8 mouse cellular contexts compared by ENCODE assay signal in genomic region chr5:110023694-110024427, GRCm38 (mm10). TPM values are rescaled to one million over a fixed set of nuclear protein-coding genes. Genes with fewer than 3 reads are reported as not detected.
DNase-seq lines count a peak whose midpoint lies in the region; ATAC-seq and TF ChIP-seq lines count a peak whose summit lies in the region.
"Not testable (repeated sequence)": the region's sequence is repeated elsewhere in the genome, so short reads cannot be mapped to it uniquely, and the experiment has no call there.

No protein-coding gene starts in this region.

- not testable (repeated sequence) for H3K4me1 ChIP-seq in CH12.LX (ENCODE audit: control insufficient read depth in 1 of 2, insufficient read depth in 2 of 2); forebrain, embryonic 10.5 days; heart, embryonic 15.5 days (replicated peaks); kidney, embryonic 15.5 days; limb, embryonic 13.5 days; midbrain, embryonic 12.5 days; spleen, adult 2 months (ENCODE audit: control insufficient read depth, insufficient read depth, insufficient read length)

- peak; percentile 60 for DNase-seq in CH12.LX (ENCODE audit: extremely low read depth)
- DNase-seq in c-Kit-positive CD71-negative TER-119-negative erythroid progenitor cells, embryonic 14.5 days (ENCODE audit: low read depth), result peak; percentile 18
- DNase-seq in forebrain, embryonic 10.5 days (ENCODE audit: extremely low spot score, low spot score), result peak; percentile 53
- peak in 1 of 2 experiments; percentile 14 for DNase-seq in spleen, adult 2 months (ENCODE audit: low read depth in 1 of 2, low spot score in 2 of 2)

- H3K27ac ChIP-seq in CH12.LX (ENCODE audit: insufficient read depth, low read depth); kidney, embryonic 15.5 days; limb, embryonic 13.5 days; spleen, adult 2 months (ENCODE audit: insufficient read depth, low read length): not testable (repeated sequence)
- peak overlapping the region; percentile 85 for H3K27ac ChIP-seq in forebrain, embryonic 10.5 days
- peak overlapping the region; percentile 55 for H3K27ac ChIP-seq in heart, embryonic 15.5 days
- peak overlapping the region; percentile 69 for H3K27ac ChIP-seq in midbrain, embryonic 12.5 days (replicated peaks)

- dilution Hi-C loops in CH12.LX (cut with MboI; ENCODE audit: extremely low pct_ligation_motif_present, extremely low pct_unique_long_range_greater_than_20kb, low sequenced_read_pairs), result not testable (repeated sequence)

- WGBS in forebrain, embryonic 10.5 days, result 42% methylated on average over 8 of the region's 8 CpGs
- WGBS in heart, embryonic 15.5 days, result 38% methylated on average over 8 of the region's 8 CpGs
- WGBS in kidney, embryonic 15.5 days, result 54% methylated on average over 8 of the region's 8 CpGs
- WGBS in limb, embryonic 13.5 days, result 46% methylated on average over 8 of the region's 8 CpGs
- 25% methylated on average over 8 of the region's 8 CpGs for WGBS in midbrain, embryonic 12.5 days
- WGBS in spleen, adult 2 months, result 37% methylated on average over 8 of the region's 8 CpGs

- TF ChIP-seq CTCF in CH12.LX (conservative IDR thresholded peaks at IDR 0.05 in 1 of 2, IDR thresholded peaks at IDR 0.05 in 1 of 2; ENCODE audit: low read depth in 2 of 2, low read length in 2 of 2), result peak in 1 of 2 experiments; percentile 68; a peak in 3 of 4 replicates
- TF ChIP-seq CTCF in spleen, adult 2 months (IDR thresholded peaks at IDR 0.05; ENCODE audit: extremely low read depth, insufficient read depth, insufficient read length, insufficient replicate concordance), result peak; percentile 13; the same call in 1 of the 2 replicates

- not testable (repeated sequence) for TF ChIP-seq EP300 in CH12.LX (IDR thresholded peaks at IDR 0.05; ENCODE audit: low read length)

- peak; percentile 66 for TF ChIP-seq RAD21 in CH12.LX (IDR thresholded peaks at IDR 0.05; ENCODE audit: low read depth, low read length)

- 0 out of 2 replicates have a peak, but pooled peaks have one; percentile 43 for ATAC-seq in heart, embryonic 15.5 days (replicated peaks; ENCODE audit: insufficient number of reproducible peaks, insufficient read depth, low FRiP score, low read depth)
- ATAC-seq in kidney, embryonic 15.5 days (replicated peaks; ENCODE audit: low FRiP score), result peak; percentile 66; the same call in 1 of the 2 replicates
- ATAC-seq in limb, embryonic 13.5 days (ENCODE audit: low FRiP score, low read depth), result peak; percentile 59
- ATAC-seq in midbrain, embryonic 12.5 days (ENCODE audit: low FRiP score, low read depth), result peak; percentile 96

- TF ChIP-seq POLR2A in CH12.LX (IDR thresholded peaks at IDR 0.05; ENCODE audit: low read depth, low read length); spleen, adult 2 months (IDR thresholded peaks at IDR 0.05; ENCODE audit: low read depth, low read length): not testable (repeated sequence)

- not testable (repeated sequence) for H3K4me3 ChIP-seq in CH12.LX (replicated peaks in 1 of 3; ENCODE audit: low read depth in 2 of 3, low read length in 2 of 3, poor library complexity in 1 of 3); spleen, adult 2 months (ENCODE audit: extremely low read depth, insufficient read depth, insufficient read length)
- peak overlapping the region; percentile 38 for H3K4me3 ChIP-seq in forebrain, embryonic 10.5 days
- peak overlapping the region; percentile 37 for H3K4me3 ChIP-seq in heart, embryonic 15.5 days
- H3K4me3 ChIP-seq in kidney, embryonic 15.5 days (replicated peaks), result 0 out of 2 replicates have a peak overlapping the region, but pooled peaks have one; percentile 1
- H3K4me3 ChIP-seq in limb, embryonic 13.5 days, result peak overlapping the region; percentile 16; the same call in 1 of the 2 replicates
- peak overlapping the region; percentile 28 for H3K4me3 ChIP-seq in midbrain, embryonic 12.5 days

- H3K79me2 ChIP-seq in CH12.LX (replicated peaks; ENCODE audit: control insufficient read depth, extremely low read depth, insufficient read depth, poor library complexity, severe bottlenecking), result not testable (repeated sequence)

- not testable (repeated sequence) for H3K9ac ChIP-seq in CH12.LX (ENCODE audit: insufficient read depth, low read depth); kidney, embryonic 15.5 days; limb, embryonic 13.5 days
- H3K9ac ChIP-seq in heart, embryonic 15.5 days, result 0 out of 2 replicates have a peak overlapping the region, but pooled peaks have one; percentile 27
- peak overlapping the region; percentile 15; the same call in 1 of the 2 replicates for H3K9ac ChIP-seq in midbrain, embryonic 12.5 days (replicated peaks)

- not testable (repeated sequence) for H3K9me3 ChIP-seq in CH12.LX (replicated peaks; ENCODE audit: low read length); heart, embryonic 15.5 days (replicated peaks); kidney, embryonic 15.5 days (replicated peaks); limb, embryonic 13.5 days; midbrain, embryonic 12.5 days
- H3K9me3 ChIP-seq in forebrain, embryonic 10.5 days, result peaks cover 13% of the 10 kb centered on the region; the same call in 1 of the 2 replicates

- H3K27me3 ChIP-seq in CH12.LX (replicated peaks); forebrain, embryonic 10.5 days (ENCODE audit: poor library complexity, severe bottlenecking); heart, embryonic 15.5 days; kidney, embryonic 15.5 days; limb, embryonic 13.5 days; midbrain, embryonic 12.5 days; spleen, adult 2 months (ENCODE audit: control insufficient read depth, insufficient read depth, low read length): not testable (repeated sequence)

- in situ Hi-C loops in CH12.LX (cut with MboI; ENCODE audit: low pct_ligation_motif_present, low pct_unique_long_range_greater_than_20kb, low sequenced_read_pairs), result not testable (repeated sequence)

- not testable (repeated sequence) for H3K36me3 ChIP-seq in CH12.LX (replicated peaks in 1 of 2; ENCODE audit: control insufficient read depth in 1 of 2, insufficient read depth in 1 of 2, low read length in 1 of 2); forebrain, embryonic 10.5 days (replicated peaks); heart, embryonic 15.5 days; kidney, embryonic 15.5 days; limb, embryonic 13.5 days; midbrain, embryonic 12.5 days; spleen, adult 2 months (ENCODE audit: control insufficient read depth, insufficient read depth, low read length)

- H3K4me2 ChIP-seq in CH12.LX (ENCODE audit: insufficient read depth, low read depth, poor library complexity, severe bottlenecking), result peak overlapping the region; percentile 16; the same call in 1 of the 2 replicates
- peak overlapping the region; percentile 56 for H3K4me2 ChIP-seq in heart, embryonic 15.5 days
- 0 out of 2 replicates have a peak overlapping the region, but pooled peaks have one; percentile 19 for H3K4me2 ChIP-seq in kidney, embryonic 15.5 days
- peak overlapping the region; percentile 42 for H3K4me2 ChIP-seq in limb, embryonic 13.5 days (replicated peaks)
- peak overlapping the region; percentile 47 for H3K4me2 ChIP-seq in midbrain, embryonic 12.5 days (replicated peaks)

TF ChIP-seq in CH12.LX, 34 proteins besides CTCF, POLR2A, EP300 and RAD21:
- peak; percentile 90 for TF ChIP-seq E2F4 (IDR thresholded peaks at IDR 0.05; ENCODE audit: insufficient replicate concordance, low read depth, low read length)
- peak; percentile 76 for TF ChIP-seq NRF1 (IDR thresholded peaks at IDR 0.05; ENCODE audit: low read depth, low read length)
- peak; percentile 61 for TF ChIP-seq SMC3 (IDR thresholded peaks at IDR 0.05; ENCODE audit: low read depth, low read length)

RNA-seq across cellular contexts. Expression of gene Zfp932, which starts 27.5 kb away (rescaled TPM):
- 16.0 and 24.5 TPM in 2 replicates for total RNA-seq in CH12.LX (2012; rRNA removed)
- total RNA-seq in CH12.LX (2014; rRNA removed), result 36.8 and 40.4 TPM in 2 replicates
- 23.6 and 25.2 TPM in 2 replicates for polyA plus RNA-seq in CH12.LX (2012; ENCODE audit: insufficient read length, low read depth)
- 25.3 and 25.9 TPM in 2 replicates for polyA plus RNA-seq in forebrain, embryonic 10.5 days (2016; fragmentation: Nextera tagmentation; extraction: Ambion mirVana)
- polyA plus RNA-seq in heart, embryonic 15.5 days (2015; fragmentation: Nextera tagmentation; extraction: Ambion mirVana), result 8.6 and 9.8 TPM in 2 replicates
- polyA plus RNA-seq in kidney, embryonic 15.5 days (2015; fragmentation: Nextera tagmentation; extraction: Ambion mirVana), result 21.7 and 24.1 TPM in 2 replicates
- polyA plus RNA-seq in limb, embryonic 13.5 days (2015; fragmentation: Nextera tagmentation; extraction: Ambion mirVana), result 27.5 and 28.2 TPM in 2 replicates
- 25.5 and 26.2 TPM in 2 replicates for polyA plus RNA-seq in midbrain, embryonic 12.5 days (2016; fragmentation: Nextera tagmentation; extraction: Ambion mirVana)
- polyA plus RNA-seq in spleen, adult 2 months (2012; rRNA removed), result 1.2 and 2.6 TPM in 2 replicates

RNA-seq across cellular contexts. Expression of gene Gm17655, which starts 48.5 kb away (rescaled TPM):
- total RNA-seq in CH12.LX (2012; rRNA removed) (2.3 and 5.7 TPM in 2 replicates), CH12.LX (2014; rRNA removed) (4.7 and 5.1 TPM in 2 replicates)
- 1.9 and 2.6 TPM in 2 replicates for polyA plus RNA-seq in CH12.LX (2012; ENCODE audit: insufficient read length, low read depth)
- polyA plus RNA-seq in forebrain, embryonic 10.5 days (2016; fragmentation: Nextera tagmentation; extraction: Ambion mirVana), result 6.1 and 6.4 TPM in 2 replicates
- polyA plus RNA-seq in heart, embryonic 15.5 days (2015; fragmentation: Nextera tagmentation; extraction: Ambion mirVana), result 1.00 and 2.9 TPM in 2 replicates
- 6.7 and 7.6 TPM in 2 replicates for polyA plus RNA-seq in kidney, embryonic 15.5 days (2015; fragmentation: Nextera tagmentation; extraction: Ambion mirVana)
- polyA plus RNA-seq in limb, embryonic 13.5 days (2015; fragmentation: Nextera tagmentation; extraction: Ambion mirVana), result 3.7 and 5.1 TPM in 2 replicates
- polyA plus RNA-seq in midbrain, embryonic 12.5 days (2016; fragmentation: Nextera tagmentation; extraction: Ambion mirVana), result 5.2 and 8.9 TPM in 2 replicates
- polyA plus RNA-seq in spleen, adult 2 months (2012; rRNA removed), result 0.09 and 0.41 TPM in 2 replicates

Comparison
In these comparisons a context has a peak if more than half of its experiments do, and no peak if none do; other contexts are left out.
1. ATAC-seq: peak in every context shown above with its lines; median percentile 96 in midbrain, embryonic 12.5 days; 66 in kidney, embryonic 15.5 days; 59 in limb, embryonic 13.5 days; 43 in heart, embryonic 15.5 days.